Mouse (Mus musculus) left cerebral cortex, adult 2 months (tissue): ENCODE measurements around the gene Pygl. TPM values are rescaled to one million over a fixed set of nuclear protein-coding genes. Genes with fewer than 3 reads are reported as not detected.

Experiments used
- DNase-seq, 2 experiments: peaks; one replicate each; pipeline ENCODE4 v3.0.0; 2021 to 2022; ENCODE audit warnings: low spot score in 2 of 2, mixed read lengths in 1 of 2; ENCODE audit errors: extremely low spot score in 1 of 2
- H3K27ac ChIP-seq: fragments of 200-600 bp; 2 replicates; pipeline ENCODE4 v1.8.1; 2022
- H3K4me3 ChIP-seq: fragments of 200-600 bp; 2 replicates; pipeline ENCODE4 v1.8.1; 2022
- CTCF ChIP-seq: fragments of 200-600 bp; IDR thresholded peaks from 2 replicates; pipeline ENCODE4 v1.8.1; 2022; ENCODE audit warnings: antibody characterized with exemption, mild to moderate bottlenecking, moderate library complexity
- intact Hi-C: fragments of 180-260 bp; cut with DNase I; formaldehyde crosslinking; loops from one replicate; pipeline ENCODE4 v1.15.1; 2025
- total RNA-seq, 2 experiments: library from RNA; stranded (reverse); gene quantifications; 2 replicates each; pipeline ENCODE4 v1.2.3; 2021

Pygl gene
- total RNA-seq, 2 experiments from 2014 or later = 3.6 to 3.8 TPM

GRCm38 (mm10) chr12:70247683-70248474 is 16.6 kb upstream of the Pygl start:
- Histone ChIP-seq H3K4me3 (no peak overlapping the region), H3K27ac (peak overlapping the region; percentile 57)
- DNase-seq = no peak
- intact Hi-C loops = no loop called here
- TF ChIP-seq CTCF = no peak

DNA sequence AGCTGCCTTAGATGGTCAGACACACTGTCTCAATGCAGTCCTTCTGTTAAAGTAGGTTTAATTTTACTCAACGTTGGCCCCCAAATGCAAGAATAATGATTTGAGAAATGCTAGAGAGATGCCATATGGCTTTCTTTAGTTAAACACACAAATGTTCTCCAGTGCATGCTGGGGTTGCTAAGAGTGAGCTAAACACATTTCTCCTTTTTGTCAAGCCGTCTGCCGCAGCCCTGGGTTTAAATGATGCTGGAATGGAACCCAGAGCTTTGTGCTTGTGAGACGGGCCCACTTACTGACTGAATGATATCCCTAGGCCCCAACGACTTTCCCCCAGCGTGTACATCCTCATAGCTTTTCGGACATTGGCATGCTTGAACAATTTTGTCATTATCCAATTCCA is 11.3 kb upstream of the Pygl start:
- no peak for TF ChIP-seq CTCF
- DNase-seq = no peak
- Histone ChIP-seq H3K27ac (peak overlapping the region; percentile 67), H3K4me3 (no peak overlapping the region)
- intact Hi-C loops = no loop called here

DNA sequence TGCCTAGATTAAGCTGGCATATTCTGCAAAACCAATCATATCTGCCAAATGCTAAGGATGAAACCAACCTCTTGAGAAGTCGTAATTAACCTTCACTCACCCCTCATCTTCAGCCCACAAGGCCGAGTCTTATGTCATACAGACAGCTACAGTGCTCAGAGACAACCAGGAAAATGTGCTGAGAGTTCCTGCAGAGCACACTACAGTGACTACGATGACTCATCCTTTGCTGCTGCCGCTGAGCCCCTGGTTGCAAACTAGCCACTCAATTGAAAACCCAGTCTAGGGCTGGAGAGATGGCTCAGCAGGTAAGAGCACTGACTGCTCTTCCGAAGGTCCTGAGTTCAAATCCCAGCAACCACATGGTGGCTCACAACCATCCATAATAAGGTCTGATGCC is 8.5 kb upstream of the Pygl start:
- no peak for TF ChIP-seq CTCF
- Histone ChIP-seq H3K4me3 (no peak overlapping the region), H3K27ac (no peak overlapping the region)
- intact Hi-C loops = loop anchor here (10.0 kb wide), 1 partner anchor 675 kb away; no protein-coding TSS in a partner anchor
- DNase-seq = no peak

- no peak for DNase-seq
- no peak for TF ChIP-seq CTCF
- Histone ChIP-seq H3K27ac (no peak overlapping the region), H3K4me3 (no peak overlapping the region)
- intact Hi-C loops = loop anchor here (10.0 kb wide), 1 partner anchor 676 kb away; no protein-coding TSS in a partner anchor
Measured at GRCm38 (mm10) chr12:70238604-70239003, 7.3 kb upstream of the Pygl start.

- peak; percentile 63 to 72 for DNase-seq
- intact Hi-C loops = loop anchor here (2.0 to 10.0 kb wide), 2 partner anchors 196 to 680 kb away; no protein-coding TSS in a partner anchor
- TF ChIP-seq CTCF = peak; percentile 87
- H3K4me3 ChIP-seq = peak overlapping the region; percentile 32; the same call in 1 of the 2 replicates
- peak overlapping the region; percentile 4; the same call in 1 of the 2 replicates for H3K27ac ChIP-seq
Measured at GRCm38 (mm10) chr12:70234938-70235484, 3.7 kb upstream of the Pygl start.

- Histone ChIP-seq H3K27ac (no peak overlapping the region), H3K4me3 (no peak overlapping the region)
- peak; percentile 75 for TF ChIP-seq CTCF
- no peak for DNase-seq
- intact Hi-C loops = loop anchor here (2.0 to 10.0 kb wide), 2 partner anchors 196 to 680 kb away; no protein-coding TSS in a partner anchor
Measured at GRCm38 (mm10) chr12:70234411-70234810, 3.1 kb upstream of the Pygl start.

DNA sequence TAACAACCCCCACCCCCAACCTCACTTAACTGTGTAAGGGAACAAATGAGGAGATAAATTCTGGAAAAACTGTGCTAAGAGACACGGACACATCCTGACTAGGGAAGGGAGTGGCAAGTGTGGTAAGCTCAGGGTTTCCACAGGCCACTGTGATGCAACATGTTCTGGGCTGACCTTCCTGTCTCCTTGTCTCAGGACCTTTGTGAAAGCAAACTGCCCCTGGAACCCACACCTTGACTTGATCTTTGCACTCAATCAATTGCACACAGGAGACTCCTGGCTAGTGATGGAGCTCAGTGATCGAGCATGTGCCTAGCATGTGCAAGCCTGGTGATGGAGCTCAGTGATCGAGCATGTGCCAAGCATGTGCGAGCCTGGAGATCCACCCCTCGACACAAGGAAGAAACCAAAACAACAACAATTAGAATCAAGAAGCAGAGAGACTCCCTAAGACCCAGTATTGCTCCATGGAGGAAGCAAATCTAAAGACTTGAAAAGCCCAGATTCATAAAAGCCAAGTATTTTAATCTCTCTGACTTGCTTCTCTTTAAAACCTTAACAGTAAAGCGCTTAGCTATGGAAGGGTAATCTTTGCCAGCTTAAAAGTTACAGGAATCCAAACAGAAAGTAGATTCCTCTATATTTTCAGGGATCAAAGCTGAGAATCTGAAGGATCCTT is 2.5 kb upstream of the Pygl start:
- TF ChIP-seq CTCF = no peak
- intact Hi-C loops = loop anchor here (2.0 to 10.0 kb wide), 2 partner anchors 197 to 681 kb away; no protein-coding TSS in a partner anchor
- no peak for DNase-seq
- no peak overlapping the region for H3K4me3 ChIP-seq
- no peak overlapping the region for H3K27ac ChIP-seq

DNA sequence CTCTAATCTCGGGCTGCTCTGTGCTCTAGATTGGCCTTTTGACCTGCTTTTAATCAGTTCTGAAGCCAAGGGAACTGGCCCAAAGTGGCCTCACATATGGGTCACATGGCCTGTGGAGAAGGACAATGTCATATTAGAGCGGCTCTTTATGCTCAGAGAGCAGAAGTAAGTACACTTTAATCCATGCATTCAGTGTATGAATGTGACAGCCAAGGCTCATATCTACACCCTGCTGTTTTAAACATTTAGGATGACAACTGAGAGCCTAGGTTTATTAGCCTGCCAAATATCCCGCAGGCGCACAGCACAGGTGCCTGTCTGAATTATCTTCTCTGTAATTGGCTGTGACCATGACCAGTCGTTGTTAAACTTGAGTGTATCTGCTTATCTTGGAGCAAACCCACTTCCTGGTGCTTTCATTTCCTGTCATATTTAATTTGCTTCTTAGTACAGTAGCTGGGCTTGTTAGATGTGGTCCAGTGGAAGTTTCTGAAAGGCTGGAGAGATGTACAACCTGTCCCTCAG is 794 bp upstream of the Pygl start:
- intact Hi-C loops = loop anchor here (10.0 kb wide), 1 partner anchor 683 kb away; no protein-coding TSS in a partner anchor
- H3K4me3 ChIP-seq = no peak overlapping the region
- no peak overlapping the region for H3K27ac ChIP-seq
- DNase-seq = no peak
- TF ChIP-seq CTCF = no peak

DNA sequence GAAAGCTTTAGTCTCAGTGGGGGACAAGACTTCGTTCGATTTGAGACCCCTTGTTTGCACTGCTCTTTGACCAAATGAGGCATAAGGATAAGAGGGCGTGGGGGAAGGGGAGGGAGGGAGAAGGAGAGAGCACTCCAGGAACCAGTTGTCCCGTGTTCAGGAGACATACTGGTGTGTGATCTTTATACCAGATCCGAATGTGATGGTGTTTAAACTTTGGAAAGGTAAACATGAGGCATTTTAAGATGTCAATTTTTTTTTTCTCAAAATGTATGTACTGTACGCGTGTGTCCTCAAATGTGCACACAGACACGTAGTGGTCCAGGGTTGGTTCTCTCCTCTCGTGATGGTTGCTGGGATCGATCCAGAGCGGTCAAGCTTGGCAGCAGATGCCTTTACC is 3.1 kb downstream of the Pygl start:
- no peak for DNase-seq
- TF ChIP-seq CTCF = no peak
- Histone ChIP-seq H3K4me3 (no peak overlapping the region), H3K27ac (no peak overlapping the region)
- intact Hi-C loops = no loop called here

GRCm38 (mm10) chr12:70227121-70227932 is 4.0 kb downstream of the Pygl start:
- H3K4me3 ChIP-seq = peak overlapping the region; percentile 51
- peak; percentile 37 to 40 for DNase-seq
- TF ChIP-seq CTCF = no peak
- H3K27ac ChIP-seq = no peak overlapping the region; the same call in 1 of the 2 replicates
- intact Hi-C loops = no loop called here

DNA sequence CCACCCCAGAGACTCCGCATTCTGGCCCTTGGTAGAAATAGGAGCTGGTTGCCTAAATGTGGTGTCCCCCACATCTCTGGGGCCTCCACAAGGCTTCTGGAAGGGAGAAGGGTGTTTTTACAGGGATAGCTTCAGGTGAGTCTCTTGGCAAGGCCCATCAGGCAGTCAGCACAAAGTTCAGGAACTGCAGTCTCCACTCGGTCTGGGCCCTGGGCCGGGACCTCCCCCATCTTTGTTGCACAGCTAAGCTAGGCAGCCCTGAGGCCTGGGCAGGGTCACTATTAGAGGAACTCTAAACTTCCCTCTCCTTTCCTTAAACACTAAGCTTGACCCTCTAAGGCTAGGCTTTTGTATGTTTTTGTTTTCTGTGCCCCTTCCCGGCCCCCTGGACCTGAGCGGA is 4.6 kb downstream of the Pygl start:
- no peak for DNase-seq
- intact Hi-C loops = no loop called here
- H3K27ac ChIP-seq = no peak overlapping the region
- TF ChIP-seq CTCF = no peak
- H3K4me3 ChIP-seq = peak overlapping the region; percentile 51; the same call in 1 of the 2 replicates
